Mouse (Mus musculus): ENCODE data around the gene Arsk. TPM values are rescaled to one million over a fixed set of nuclear protein-coding genes. Genes with fewer than 3 reads are reported as not detected.

The Arsk gene
- polyA plus RNA-seq (2012; rRNA removed): 2.6 and 2.9 TPM in 2 replicates

GRCm38 (mm10) chr13:76098493-76099303 is at the start of gene Arsk, which contains the start of gene Ttc37:
Arsk (minus strand) TSS chr13:76098660.
Ttc37 (plus strand) TSS chr13:76098734.

DNA sequence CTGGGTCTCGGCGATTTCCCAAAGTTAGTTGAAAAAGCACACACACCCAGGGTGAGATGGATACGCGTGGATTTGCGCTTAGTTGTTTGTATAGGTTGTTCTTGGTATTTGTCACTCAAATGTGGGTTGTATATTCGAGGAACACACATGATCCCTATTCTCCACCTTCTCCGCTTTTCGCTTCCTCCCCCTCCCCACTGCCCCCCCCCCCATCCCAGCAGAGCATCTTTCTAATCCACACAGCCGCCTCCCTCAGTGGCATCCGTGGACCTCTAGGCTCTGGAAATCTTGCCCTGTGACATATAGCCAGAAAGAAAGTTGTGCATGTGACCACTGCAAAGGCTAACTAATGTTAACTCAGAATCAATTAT is 41.6 kb downstream of the Arsk start, which contains the start of gene Gpr150:
Gene Gpr150 (minus strand): TSS at position 101 of the 371 bp plus-strand sequence.

DNA sequence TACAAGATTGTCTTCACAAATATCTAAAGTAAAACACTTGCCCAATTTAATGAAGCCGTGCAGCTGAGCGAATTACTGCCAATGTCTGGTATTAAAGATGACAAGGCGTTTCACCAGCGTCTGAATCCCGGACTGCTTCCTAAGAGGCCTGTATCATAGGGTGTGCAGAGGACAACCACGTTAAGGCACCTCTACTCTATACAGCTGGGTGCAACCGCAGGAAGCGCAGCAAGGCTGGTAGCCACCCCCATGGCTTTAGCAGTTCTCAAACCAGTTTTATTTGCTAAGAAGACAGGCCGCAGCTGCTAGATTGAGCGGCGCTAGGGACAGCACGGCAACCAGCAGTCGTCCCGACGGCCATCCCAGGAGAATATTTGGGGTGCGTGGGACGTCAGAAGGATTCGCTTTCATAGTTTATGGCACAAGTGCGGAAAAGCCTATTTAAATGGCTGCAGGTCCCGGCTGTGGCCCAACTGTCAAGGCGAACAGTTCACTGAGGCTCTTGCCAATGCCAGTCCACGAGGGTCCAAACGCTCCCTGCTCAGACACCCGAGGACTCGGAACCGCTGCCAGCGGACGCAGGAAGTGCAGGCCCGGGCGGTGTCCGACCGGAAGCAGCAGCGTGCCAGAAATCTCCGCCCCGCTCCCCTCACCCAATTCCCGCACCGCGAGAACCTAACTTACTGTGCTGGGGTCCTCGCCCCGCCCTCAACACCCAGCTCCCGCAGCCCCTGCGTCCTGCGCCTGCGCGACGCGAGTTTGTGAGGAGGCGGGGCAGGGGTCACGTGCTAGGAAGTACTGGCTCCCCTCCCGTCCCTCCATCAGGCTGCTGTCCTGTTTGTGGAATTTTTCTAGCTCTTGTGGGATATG is 80.3 kb downstream of the Arsk start, which contains the start of gene Rfesd:
Gene Rfesd (minus strand): TSS at position 746 of the 870 bp plus-strand sequence.

Other genes with a start within 250 kb of the Arsk start
- 6.0 and 6.2 TPM in 2 replicates for gene Rhobtb3, start 154.7 kb downstream of the Arsk start, polyA plus RNA-seq (2012; rRNA removed)
- gene Spata9, start 131.5 kb downstream of the Arsk start, polyA plus RNA-seq (2012; rRNA removed): not detected in 2 replicates
- gene Rfesd, start 79.9 kb downstream of the Arsk start, polyA plus RNA-seq (2012; rRNA removed): 3.5 and 3.8 TPM in 2 replicates
- not detected in 2 replicates for gene Gpr150, start 41.7 kb downstream of the Arsk start, polyA plus RNA-seq (2012; rRNA removed)
- 5.1 and 5.3 TPM in 2 replicates for gene Ttc37, start 74 bp upstream of the Arsk start, polyA plus RNA-seq (2012; rRNA removed)
- not detected in 2 replicates for gene Fam81b, start 206.4 kb upstream of the Arsk start, polyA plus RNA-seq (2012; rRNA removed)